Mouse (Mus musculus) R1 (cell line): Measurements from ENCODE around the gene Ssr1.

Source experiments
- DNase-seq: peaks from one replicate; pipeline ENCODE4 v3.0.0-alpha.2; 2018; ENCODE audit warnings: low read depth, low spot score

The Ssr1 gene

GRCm38 (mm10) chr13:37980346-37980745 is 13.7 kb downstream of the Ssr1 start:
- DNase-seq = no peak

- no peak for DNase-seq
These were observed 14.5 kb downstream of the Ssr1 start for GRCm38 (mm10) chr13:37979506-37979905.

DNA sequence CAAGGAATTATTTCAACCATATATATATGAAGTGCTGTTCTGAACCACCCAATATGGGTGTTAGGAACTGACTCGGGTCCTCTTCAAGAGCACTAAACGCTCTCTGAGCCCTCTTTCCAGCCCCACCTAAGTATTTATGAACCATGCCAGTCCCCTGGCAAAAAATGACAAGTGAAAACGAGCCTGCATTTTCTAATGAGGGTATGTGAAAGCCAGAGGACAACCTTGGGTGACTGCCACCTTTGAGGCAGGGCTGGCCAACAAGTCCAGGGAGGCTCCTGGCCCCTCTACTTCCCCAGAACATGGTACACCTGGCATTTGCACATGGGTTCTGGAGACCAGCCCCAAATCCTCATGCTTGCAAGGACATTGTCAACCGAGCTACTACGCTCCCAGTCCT is 19.3 kb downstream of the Ssr1 start:
- DNase-seq = no peak

DNA sequence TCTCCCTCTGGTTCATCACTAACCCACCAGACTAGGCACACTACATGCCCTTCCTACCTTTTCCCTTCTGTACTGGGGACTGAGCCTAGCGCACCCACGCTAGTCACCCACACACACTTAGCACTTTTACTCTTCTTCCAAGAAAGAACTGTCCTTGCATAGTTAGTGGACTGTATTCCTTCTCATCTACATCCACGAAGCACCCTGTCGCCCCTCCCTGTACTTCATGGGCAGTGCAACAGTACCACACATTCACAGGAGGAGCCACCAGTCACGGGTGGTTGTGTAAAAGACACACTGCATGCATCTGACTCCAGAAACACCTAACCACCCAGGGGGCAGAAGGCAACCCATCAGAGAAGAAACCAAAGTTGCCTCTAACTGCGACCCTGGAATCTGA is 20.0 kb downstream of the Ssr1 start:
- DNase-seq = no peak

DNA sequence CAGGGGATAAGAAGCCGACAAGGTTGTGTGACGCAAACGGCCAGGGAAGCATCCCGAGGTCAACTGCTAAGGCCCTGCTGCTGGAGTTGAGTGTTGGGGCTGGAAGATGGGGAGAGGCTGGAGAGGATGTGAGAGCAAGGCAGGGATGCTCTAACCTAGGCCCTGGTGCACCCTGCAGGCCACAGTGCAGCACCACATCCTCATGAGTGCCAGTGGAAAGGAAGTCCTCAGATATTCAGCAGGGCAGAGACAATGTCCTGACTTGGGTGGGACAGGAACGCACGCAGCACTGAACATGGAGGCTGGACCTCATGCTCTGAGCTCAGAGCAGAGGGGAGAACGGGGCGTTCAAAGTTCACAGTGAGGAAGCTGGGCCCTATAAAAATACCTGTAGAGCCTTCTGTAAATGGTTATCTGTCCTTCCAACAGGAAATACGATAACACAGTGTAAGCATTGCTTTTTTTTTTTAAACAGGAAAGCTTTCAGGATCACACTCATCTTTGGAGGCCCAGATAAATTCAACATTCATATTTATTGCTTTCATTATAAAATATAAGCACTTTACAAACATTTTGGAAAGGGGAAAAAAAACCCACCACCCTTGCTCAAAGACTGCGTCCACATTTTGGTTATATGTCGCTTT is 23.0 kb downstream of the Ssr1 start:
- DNase-seq = peak; percentile 46

GRCm38 (mm10) chr13:37969988-37970387 is 24.0 kb downstream of the Ssr1 start:
- no peak for DNase-seq

- DNase-seq = peak; percentile 74
These were observed 24.7 kb downstream of the Ssr1 start for GRCm38 (mm10) chr13:37969337-37969736.

- no peak for DNase-seq
These were observed 26.5 kb downstream of the Ssr1 start for GRCm38 (mm10) chr13:37967565-37967964.

DNA sequence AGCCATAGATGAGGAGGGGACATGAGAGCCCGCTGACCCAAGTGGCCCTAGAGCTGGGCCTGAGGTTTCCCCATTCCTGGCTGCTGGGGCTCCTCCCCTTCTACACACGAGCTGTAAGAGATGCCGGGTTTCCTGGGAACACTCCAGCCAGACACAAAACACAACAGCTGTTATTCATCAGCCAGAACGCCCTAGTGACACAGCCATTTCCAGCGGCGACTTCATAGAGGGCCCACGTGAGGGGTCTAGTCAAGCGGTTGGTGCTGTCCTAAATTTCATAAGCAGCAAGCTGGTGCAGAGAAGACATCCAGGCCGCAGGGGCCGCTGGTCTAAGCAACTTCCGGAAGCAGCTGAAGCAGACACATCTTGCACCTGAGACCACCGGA is 27.0 kb downstream of the Ssr1 start:
- peak; percentile 57 for DNase-seq

DNA sequence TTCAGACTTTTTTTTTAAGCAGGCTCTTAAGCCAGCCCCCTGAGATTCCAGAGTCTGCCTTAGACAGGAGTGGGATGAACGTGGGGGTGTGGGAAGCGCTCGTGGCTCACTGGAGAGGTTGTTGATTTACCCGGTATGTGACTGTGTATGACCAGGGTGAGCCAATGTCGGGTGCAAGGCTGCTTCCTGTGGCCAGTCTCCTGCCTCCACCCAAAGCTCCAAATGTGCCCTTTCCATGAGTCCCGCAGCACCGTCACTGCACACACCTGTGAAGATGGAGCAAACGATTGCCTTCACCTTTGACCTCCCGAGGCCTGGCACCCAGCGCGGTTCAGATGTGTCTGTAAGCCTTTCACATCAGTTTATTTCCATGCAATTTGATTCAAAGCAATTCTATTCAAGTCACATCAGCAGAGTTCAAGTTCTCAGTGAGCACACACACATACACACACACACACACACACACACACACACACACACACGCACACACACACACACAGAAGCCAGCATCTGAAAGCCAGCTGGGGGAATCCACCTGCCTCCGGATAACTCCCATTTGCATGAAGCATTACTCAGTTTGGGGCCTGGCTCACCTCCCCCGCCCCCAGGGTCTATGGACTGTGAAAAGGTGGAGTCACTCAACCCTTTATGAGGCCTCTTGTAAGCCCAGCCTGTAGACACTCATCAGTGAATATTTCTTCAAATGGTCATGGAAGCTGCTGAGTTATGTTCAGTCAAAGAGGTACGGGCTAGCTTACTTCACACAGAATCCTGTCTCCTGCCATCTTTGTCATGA is 27.6 kb downstream of the Ssr1 start:
- DNase-seq = no peak

DNA sequence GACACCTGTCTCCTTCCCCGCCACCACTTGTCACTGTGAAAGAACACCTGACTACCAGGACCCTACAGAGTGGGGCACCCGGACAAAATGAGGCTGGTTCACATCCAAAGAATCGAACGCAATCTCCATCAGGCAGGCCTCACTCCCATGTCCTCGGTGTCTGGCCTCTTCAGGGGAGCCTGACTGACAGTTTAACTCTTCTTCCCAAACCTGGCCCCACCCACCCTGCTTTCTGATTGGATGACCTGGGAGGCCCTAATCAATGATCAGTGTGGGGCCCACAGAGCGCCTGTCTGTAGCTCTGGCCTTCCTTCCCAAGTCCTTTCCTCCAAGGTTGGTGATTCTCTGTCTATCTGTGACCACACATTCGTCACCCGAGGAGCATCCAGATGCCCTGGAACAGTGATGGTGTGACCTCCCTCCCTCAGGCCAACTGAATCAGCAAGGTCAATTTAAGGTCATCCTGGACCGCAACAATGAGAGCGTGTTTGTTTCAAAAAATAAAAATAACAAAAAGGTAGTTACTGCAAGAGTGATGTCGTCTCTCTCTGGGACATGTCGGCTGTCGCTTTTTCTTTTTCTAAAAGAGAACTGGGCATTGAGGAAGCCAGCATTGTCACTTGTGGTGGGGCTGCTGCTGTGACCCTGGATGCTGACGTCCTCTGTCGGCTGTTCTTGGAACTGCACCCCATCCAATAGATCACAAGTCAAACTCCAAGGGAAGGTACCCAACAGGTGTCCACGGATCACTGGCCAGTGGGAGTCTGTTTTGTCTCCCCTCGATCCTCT is 28.7 kb downstream of the Ssr1 start:
- peak; percentile 93 for DNase-seq

DNA sequence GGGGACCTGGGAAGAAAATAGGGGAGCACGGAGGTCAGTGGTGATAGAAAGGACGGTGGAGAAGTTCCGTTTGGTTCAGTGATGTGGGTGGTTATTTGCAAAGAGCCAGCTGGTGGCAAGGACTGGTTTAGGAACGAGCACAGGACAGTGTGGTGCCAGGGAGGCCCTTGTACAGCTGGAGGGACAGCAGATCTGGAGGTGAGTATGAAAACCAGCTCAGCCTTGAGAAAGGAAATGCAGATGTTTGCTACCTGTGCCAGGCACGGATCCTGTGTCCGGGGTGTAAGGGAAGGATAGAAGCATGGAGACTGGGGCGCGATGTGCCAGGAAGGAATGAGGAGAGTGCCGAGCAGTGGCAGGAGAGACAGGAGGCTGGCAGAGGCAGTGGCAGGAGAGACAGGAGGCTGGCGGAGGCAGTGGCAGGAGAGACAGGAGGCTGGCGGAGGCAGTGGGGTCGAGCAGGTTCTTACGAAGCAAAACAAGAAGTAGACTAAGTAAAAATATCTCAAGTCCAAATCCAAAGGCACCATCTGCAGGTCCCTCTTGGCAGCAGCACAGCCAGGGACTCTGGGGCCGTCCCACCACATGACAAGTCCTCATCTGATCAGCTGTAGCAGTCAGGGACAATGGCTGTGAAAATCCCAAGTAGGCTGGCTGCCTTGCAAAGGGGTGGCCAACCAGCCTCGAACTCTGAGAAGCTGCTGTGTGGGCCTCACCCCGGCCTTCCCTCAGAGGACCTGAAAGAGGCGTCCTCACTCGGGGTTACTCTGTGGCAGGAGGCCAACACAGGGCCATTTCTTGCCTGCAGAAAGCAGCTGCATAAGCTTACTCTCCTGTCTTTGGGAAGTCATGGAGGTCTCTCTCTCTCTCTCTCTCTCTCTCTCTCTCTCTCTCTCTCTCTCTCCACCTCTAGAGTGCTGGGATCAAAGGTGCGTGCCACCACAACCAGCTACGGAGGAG is 29.6 kb downstream of the Ssr1 start:
- DNase-seq = no peak

GRCm38 (mm10) chr13:37963354-37964007 is 30.5 kb downstream of the Ssr1 start:
- peak; percentile 90 for DNase-seq

GRCm38 (mm10) chr13:37962541-37962940 is 31.5 kb downstream of the Ssr1 start:
- no peak for DNase-seq

DNA sequence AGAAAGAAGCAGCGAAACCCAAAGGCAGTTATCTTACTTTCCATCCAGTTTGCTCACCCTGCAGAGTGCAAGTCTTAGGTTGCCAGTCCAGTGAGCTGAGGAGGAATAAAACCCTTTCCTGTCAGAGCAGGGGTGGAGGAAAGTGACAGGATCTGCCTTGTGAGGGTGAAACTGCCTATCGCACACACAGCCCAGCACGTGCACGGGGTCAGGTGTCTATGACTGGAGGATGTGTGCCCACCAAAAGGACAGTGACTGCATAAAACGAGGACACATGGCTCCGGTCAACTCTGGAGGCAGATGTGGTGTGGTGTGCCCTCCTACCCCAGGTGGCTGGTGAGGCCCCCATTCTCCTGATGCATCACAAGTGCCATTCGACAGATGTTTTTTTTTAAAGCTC is 34.1 kb downstream of the Ssr1 start:
- no peak for DNase-seq

GRCm38 (mm10) chr13:37959239-37959907 is 34.6 kb downstream of the Ssr1 start:
- no peak for DNase-seq

- DNase-seq = no peak
These were observed 35.3 kb downstream of the Ssr1 start for GRCm38 (mm10) chr13:37958498-37959238.

DNA sequence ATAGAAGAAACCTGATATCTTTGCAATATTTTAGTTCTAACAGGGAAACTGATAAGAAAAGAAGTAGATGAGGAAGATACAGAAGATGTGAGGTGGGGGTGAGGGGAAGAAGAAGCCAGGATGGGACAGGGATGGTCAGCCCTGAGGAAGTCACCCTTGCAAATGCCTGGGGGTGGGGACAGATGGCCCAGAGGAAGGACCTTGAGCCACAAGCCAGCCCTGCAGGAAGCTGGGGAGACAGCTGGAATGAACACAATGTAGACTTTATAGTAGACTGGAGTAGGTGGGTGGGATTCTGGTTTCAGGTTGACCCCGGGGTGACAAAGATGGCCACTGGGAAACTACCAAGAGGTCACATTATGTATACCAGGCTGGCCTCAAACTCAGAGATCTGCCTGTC is 39.7 kb downstream of the Ssr1 start:
- no peak for DNase-seq

- DNase-seq = no peak
These were observed 41.0 kb downstream of the Ssr1 start for GRCm38 (mm10) chr13:37952981-37953380.

DNA sequence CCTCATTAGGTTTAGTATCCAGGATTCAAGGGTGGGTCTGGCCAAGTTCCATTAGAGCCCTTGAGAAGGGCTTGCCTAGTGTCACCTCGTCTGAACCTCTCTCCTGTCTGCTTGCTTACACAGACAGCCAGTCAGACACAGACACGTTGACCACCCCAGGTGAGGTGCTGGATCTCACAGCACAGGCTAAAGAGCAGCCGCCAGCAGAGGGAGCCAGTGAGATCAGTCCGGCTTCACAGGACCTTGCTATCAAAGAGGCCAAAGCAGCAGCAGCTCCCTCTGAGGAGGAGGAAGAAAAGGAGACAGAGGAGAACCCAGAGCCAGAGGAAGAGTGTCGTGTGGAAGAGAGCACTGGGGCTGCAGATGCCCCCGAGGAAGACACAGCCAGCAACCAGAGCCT is 47.3 kb downstream of the Ssr1 start:
- DNase-seq = peak; percentile 83
